Mouse (Mus musculus): Measurements from ENCODE around the gene Ahdc1. TPM values are rescaled to one million over a fixed set of nuclear protein-coding genes. Genes with fewer than 3 reads are reported as not detected.

Gene Ahdc1
- total and polyA plus RNA-seq, 2 experiments from 2014 or later = 5.2 to 40.5 TPM

DNA sequence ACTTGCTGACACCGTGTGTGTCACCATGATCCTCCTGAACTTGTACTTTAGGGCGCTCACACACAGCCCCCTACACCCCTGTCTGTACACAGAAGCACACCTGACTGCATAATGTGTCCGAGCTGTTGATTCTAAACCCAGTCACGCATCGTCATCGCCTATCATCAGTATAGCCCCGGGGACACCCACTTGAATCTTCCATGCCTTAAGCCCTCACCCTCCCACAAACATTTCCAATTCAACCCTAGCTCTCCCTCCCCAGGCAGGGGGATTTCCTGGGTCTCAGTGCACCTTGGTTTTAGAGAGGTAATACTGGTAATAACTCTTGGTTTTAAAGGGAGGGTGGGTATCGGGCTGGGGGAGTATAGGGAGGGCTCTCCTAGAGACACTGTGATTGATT lies 37.9 kb upstream of the Ahdc1 start:
- 67% methylated on average over 8 of the region's 8 CpGs for WGBS
- H3K27me3 ChIP-seq (ENCODE audit: control insufficient read depth, insufficient read depth, low read length) = peaks cover 15% of the 10 kb centered on the region

DNA sequence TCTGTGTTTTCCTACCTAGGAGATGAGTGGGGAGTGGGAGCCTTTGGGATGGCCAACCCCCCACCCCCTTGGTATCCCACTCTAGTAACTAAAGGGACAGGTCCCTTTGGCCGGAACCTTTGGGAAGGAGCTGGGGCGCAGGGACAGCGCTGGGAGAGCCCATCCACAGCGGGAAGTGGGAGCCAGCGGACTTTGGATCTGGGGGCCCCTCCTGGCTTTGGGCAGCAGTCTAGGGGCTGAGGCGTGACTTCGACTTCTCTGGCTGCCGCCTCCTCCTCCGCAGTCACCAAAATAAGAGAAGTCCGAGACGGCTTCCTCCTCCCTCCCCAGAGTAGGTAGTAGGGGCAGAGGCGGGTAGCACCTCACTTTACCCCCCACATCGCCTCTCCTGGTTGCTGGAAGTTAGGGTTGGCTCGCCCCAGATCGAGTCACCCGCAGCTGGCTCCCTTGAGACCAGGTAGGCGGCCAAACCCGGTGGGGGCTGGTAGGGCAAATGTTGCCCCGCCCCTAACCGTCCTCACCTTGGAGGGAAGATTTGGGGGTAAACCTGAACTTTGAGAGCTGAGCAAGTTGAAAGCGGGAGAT lies 37.2 kb upstream of the Ahdc1 start, which contains the start of gene Fgr:
Gene Fgr, plus strand, starts transcription at position 282 of the 585 bp plus-strand sequence.
- peaks cover 15% of the 10 kb centered on the region for H3K27me3 ChIP-seq (ENCODE audit: control insufficient read depth, insufficient read depth, low read length)
- H3K4me1 ChIP-seq (ENCODE audit: control insufficient read depth, insufficient read depth) = peaks cover 32% of the 10 kb centered on the region
- TF ChIP-seq EP300 (IDR thresholded peaks at IDR 0.05; ENCODE audit: low read depth) (no peak), CTCF (IDR thresholded peaks at IDR 0.05; ENCODE audit: low read depth) (no peak)
- no peaks in the 10 kb centered on the region for H3K9me3 ChIP-seq (replicated peaks; ENCODE audit: control insufficient read depth, low read length)
- peak within 1 kb of the TSS; percentile 23; the same call in 1 of the 2 replicates for H3K27ac ChIP-seq (ENCODE audit: low read depth)
- H3K36me3 ChIP-seq (replicated peaks; ENCODE audit: control insufficient read depth, insufficient read depth, low read length) = no peaks in the 10 kb centered on the region
- ATAC-seq (ENCODE audit: insufficient read depth, low read depth) = 0 out of 2 replicates have a peak, but pooled peaks have one; percentile 28
- peak within 1 kb of the TSS; percentile 49 for H3K4me2 ChIP-seq (ENCODE audit: low read depth, low read length)
- peak within 1 kb of the TSS; percentile 29; the same call in 1 of the 2 replicates for H3K9ac ChIP-seq (replicated peaks; ENCODE audit: low read depth, low read length)
- peak within 1 kb of the TSS; percentile 19 for H3K4me3 ChIP-seq (ENCODE audit: low read depth, low read length)
- 21% methylated on average over 21 of the region's 21 CpGs for WGBS
- peak; percentile 1 for DNase-seq (ENCODE audit: low spot score)

More for the DNA sequence above, 37.9 kb upstream of the Ahdc1 start:
- H3K4me1 ChIP-seq (ENCODE audit: control insufficient read depth, insufficient read depth) = peaks cover 32% of the 10 kb centered on the region
- H3K36me3 ChIP-seq (replicated peaks; ENCODE audit: control insufficient read depth, insufficient read depth, low read length) = no peaks in the 10 kb centered on the region
- no peaks in the 10 kb centered on the region for H3K9me3 ChIP-seq (replicated peaks; ENCODE audit: control insufficient read depth, low read length)
- H3K27ac ChIP-seq (ENCODE audit: low read depth) = no peak overlapping the region
- no peak for TF ChIP-seq CTCF (IDR thresholded peaks at IDR 0.05; ENCODE audit: low read depth)
- no peak for TF ChIP-seq EP300 (IDR thresholded peaks at IDR 0.05; ENCODE audit: low read depth)
- no peak for ATAC-seq (ENCODE audit: insufficient read depth, low read depth)
- no peak overlapping the region for H3K4me3 ChIP-seq (ENCODE audit: low read depth, low read length)
- no peak for DNase-seq (ENCODE audit: low spot score)
- no peak overlapping the region for H3K4me2 ChIP-seq (ENCODE audit: low read depth, low read length)
- no peak overlapping the region for H3K9ac ChIP-seq (replicated peaks; ENCODE audit: low read depth, low read length)

- Histone ChIP-seq H3K4me3 (ENCODE audit: low read depth, low read length) (peak overlapping the region; percentile 19), H3K4me1 (ENCODE audit: control insufficient read depth, insufficient read depth) (peaks cover 32% of the 10 kb centered on the region), H3K27ac (ENCODE audit: low read depth) (peak overlapping the region; percentile 23; the same call in 1 of the 2 replicates), H3K27me3 (ENCODE audit: control insufficient read depth, insufficient read depth, low read length) (peaks cover 15% of the 10 kb centered on the region), H3K4me2 (ENCODE audit: low read depth, low read length) (peak overlapping the region; percentile 49), H3K9ac (replicated peaks; ENCODE audit: low read depth, low read length) (peak overlapping the region; percentile 29; the same call in 1 of the 2 replicates), H3K36me3 (replicated peaks; ENCODE audit: control insufficient read depth, insufficient read depth, low read length) (no peaks in the 10 kb centered on the region), H3K9me3 (replicated peaks; ENCODE audit: control insufficient read depth, low read length) (no peaks in the 10 kb centered on the region)
- peak; percentile 46 for DNase-seq (ENCODE audit: low spot score)
- TF ChIP-seq EP300 (IDR thresholded peaks at IDR 0.05; ENCODE audit: low read depth) (0 out of 2 replicates have a peak, but pooled peaks have one; percentile 34), CTCF (IDR thresholded peaks at IDR 0.05; ENCODE audit: low read depth) (no peak)
- 4% methylated on average over 15 of the region's 15 CpGs for WGBS
- peak; percentile 65 for ATAC-seq (ENCODE audit: insufficient read depth, low read depth)
Observed at GRCm38 (mm10) chr4:132974904-132975303, 36.2 kb upstream of the Ahdc1 start.

GRCm38 (mm10) chr4:132975791-132976190 lies 35.3 kb upstream of the Ahdc1 start:
- DNase-seq (ENCODE audit: low spot score) (peak; percentile 2), ATAC-seq (ENCODE audit: insufficient read depth, low read depth) (no peak)
- peaks cover 15% of the 10 kb centered on the region for H3K27me3 ChIP-seq (ENCODE audit: control insufficient read depth, insufficient read depth, low read length)
- no peak overlapping the region for H3K4me3 ChIP-seq (ENCODE audit: low read depth, low read length)
- H3K36me3 ChIP-seq (replicated peaks; ENCODE audit: control insufficient read depth, insufficient read depth, low read length) = no peaks in the 10 kb centered on the region
- H3K27ac ChIP-seq (ENCODE audit: low read depth) = peak overlapping the region; percentile 25; the same call in 1 of the 2 replicates
- 76% methylated on average over 3 of the region's 3 CpGs for WGBS
- no peaks in the 10 kb centered on the region for H3K9me3 ChIP-seq (replicated peaks; ENCODE audit: control insufficient read depth, low read length)
- H3K4me2 ChIP-seq (ENCODE audit: low read depth, low read length) = no peak overlapping the region; the same call in 1 of the 2 replicates
- H3K4me1 ChIP-seq (ENCODE audit: control insufficient read depth, insufficient read depth) = peaks cover 32% of the 10 kb centered on the region
- TF ChIP-seq CTCF (IDR thresholded peaks at IDR 0.05; ENCODE audit: low read depth) (no peak), EP300 (IDR thresholded peaks at IDR 0.05; ENCODE audit: low read depth) (no peak)
- no peak overlapping the region for H3K9ac ChIP-seq (replicated peaks; ENCODE audit: low read depth, low read length)

- Histone ChIP-seq H3K4me1 (ENCODE audit: control insufficient read depth, insufficient read depth) (peaks cover 32% of the 10 kb centered on the region), H3K27me3 (ENCODE audit: control insufficient read depth, insufficient read depth, low read length) (peaks cover 15% of the 10 kb centered on the region), H3K4me2 (ENCODE audit: low read depth, low read length) (no peak overlapping the region), H3K27ac (ENCODE audit: low read depth) (peak overlapping the region; percentile 43; the same call in 1 of the 2 replicates), H3K9ac (replicated peaks; ENCODE audit: low read depth, low read length) (no peak overlapping the region), H3K9me3 (replicated peaks; ENCODE audit: control insufficient read depth, low read length) (no peaks in the 10 kb centered on the region), H3K36me3 (replicated peaks; ENCODE audit: control insufficient read depth, insufficient read depth, low read length) (no peaks in the 10 kb centered on the region), H3K4me3 (ENCODE audit: low read depth, low read length) (no peak overlapping the region)
- 60% methylated on average over 6 of the region's 6 CpGs for WGBS
- no peak for ATAC-seq (ENCODE audit: insufficient read depth, low read depth)
- no peak for TF ChIP-seq EP300 (IDR thresholded peaks at IDR 0.05; ENCODE audit: low read depth)
- no peak for TF ChIP-seq CTCF (IDR thresholded peaks at IDR 0.05; ENCODE audit: low read depth)
- no peak for DNase-seq (ENCODE audit: low spot score)
Observed at GRCm38 (mm10) chr4:132976729-132977128, 34.3 kb upstream of the Ahdc1 start.

Data from heart, postnatal 0 days (tissue).